Mouse (Mus musculus) brain, adult 10 weeks (tissue): ENCODE data around the gene Ppt2. TPM values are rescaled to one million over a fixed set of nuclear protein-coding genes. Genes with fewer than 3 reads are reported as not detected.

ENCODE experiments used
- polyA plus RNA-seq: library from polyadenylated mRNA; stranded (reverse); fragments of 350-450 nt; fragmentation: Illumina TruSeq; extraction: RNeasy Lipid Tissue Mini Kit (QIAGEN cat#74804); gene quantifications from one replicate; pipeline ENCODE4 v1.2.3, GENCODE M21; 2015; ENCODE audit warnings: low read depth, low replicate concordance

Gene Ppt2
- polyA plus RNA-seq: 37.7 TPM

DNA sequence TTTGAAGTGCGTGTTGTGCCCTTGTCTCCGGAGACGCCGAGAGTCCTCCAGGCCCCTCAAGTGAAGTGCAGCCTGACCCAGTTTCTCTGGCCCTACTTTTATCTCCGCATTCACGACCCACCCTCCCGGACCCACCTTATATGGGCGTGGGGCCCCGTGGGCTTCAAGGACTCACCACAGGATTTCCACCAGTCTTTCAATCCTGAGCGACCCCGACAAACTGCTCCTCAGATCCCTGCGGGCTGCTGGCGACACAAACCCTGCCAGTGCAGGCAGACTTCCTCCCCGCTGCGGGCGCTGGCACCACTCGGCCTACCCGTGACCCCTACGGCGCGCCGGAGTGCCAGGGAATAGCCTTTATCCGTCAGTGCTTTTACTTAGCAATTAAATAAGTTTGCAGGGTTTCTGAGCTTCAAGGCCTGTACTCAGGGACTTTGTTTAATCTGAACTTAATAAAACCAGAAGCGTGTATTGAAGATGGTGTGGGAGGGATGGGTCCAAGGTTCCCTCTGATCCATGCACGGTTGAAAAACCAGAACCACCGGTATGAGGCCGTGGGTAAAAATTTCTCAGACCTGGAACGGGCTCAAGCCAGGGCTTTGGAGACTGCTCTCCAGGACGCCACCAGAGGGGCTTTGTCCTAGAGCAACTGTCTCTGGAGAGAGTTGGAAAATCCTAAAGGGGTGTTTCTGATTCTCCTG lies at the start of gene Ppt2:
TSS of gene Ppt2 (minus strand) at position 568 of the 701 bp plus-strand sequence.

DNA sequence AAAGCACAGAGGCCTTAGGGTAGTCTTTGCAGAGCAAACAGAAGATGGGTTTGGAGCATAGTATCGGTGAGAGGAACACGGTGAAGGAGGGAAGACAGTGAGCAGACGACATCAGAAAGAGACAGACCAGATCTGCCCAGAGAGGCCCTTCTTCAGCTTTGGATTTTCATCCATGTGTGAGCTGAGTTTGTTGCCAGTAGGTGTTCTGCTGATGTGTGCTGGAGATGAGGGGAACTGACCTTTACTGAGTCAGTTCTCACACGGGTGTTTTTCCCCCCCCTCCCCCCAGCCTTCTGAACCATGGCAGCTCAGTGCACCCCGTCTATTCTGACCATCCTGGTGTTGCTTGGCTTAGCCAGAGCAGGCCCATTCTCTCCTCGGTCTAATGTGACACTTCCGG lies 41.9 kb upstream of the Ppt2 start, which contains the start of gene Tnxb:
TSS of gene Tnxb (plus strand) at position 301 of the 400 bp plus-strand sequence.

DNA sequence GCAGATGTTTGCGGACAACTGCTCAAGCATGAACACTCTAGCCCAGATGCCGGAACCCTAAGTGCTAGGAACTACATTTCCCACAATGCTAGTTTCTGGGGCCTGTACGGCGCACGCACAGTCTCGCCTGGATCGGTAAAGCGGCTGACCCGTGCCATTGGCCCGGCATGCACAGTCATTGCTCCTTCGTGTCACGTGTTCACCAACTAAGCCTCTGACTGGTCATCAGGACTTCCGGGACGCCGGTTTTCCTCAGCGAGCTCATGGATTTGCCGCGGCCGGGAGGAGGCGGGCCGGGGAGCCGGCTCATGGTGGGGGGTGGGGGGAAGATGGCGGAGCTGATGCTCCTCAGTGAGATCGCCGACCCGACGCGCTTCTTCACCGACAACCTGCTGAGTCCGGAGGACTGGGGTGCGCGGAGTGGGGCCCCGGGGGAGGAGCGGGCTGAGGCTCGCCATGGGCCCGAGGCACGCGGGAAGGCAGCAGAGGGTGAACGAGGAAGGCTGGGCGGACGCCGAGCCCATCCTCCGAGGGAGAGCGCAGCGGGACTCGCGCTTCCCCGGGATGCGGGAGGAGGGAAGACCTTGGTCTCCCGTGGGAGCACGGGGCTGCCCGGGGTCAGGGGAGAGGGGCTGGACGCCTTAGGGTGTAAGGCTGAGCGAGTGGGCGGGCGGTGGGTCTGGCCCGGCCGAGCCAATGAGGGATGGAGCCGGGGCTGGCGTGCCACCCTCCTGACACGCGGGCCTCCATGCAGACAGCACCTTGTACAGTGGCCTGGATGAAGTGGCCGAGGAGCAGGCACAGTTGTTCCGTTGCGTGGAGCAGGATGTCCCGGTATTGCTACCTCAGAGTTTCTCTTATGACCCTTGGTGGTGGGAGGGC lies 18.8 kb upstream of the Ppt2 start, which contains the start of gene Atf6b:
TSS of gene Atf6b (plus strand) at position 241 of the 882 bp plus-strand sequence.

DNA sequence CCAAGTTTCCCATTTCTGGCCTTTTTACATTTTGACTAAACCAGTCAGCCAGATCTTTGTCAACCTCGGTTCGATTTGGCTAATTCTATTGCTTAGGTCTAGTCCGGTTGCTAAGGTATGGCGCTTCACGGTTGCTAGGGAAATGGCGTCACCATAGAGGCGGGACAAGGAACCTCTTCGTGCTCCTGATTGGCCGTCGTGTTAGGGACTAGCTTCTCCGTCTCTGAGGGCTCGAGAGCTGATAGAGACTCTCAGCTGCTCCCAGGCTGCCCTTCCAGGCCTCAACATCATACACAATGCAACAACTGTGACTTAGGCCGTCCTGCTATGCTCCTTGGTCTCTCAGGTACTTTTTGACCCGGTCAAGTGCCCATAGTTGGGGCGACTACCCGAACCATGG lies 16.3 kb upstream of the Ppt2 start, which contains the start of gene Fkbpl:
TSS of gene Fkbpl (plus strand) at position 157 of the 400 bp plus-strand sequence.

DNA sequence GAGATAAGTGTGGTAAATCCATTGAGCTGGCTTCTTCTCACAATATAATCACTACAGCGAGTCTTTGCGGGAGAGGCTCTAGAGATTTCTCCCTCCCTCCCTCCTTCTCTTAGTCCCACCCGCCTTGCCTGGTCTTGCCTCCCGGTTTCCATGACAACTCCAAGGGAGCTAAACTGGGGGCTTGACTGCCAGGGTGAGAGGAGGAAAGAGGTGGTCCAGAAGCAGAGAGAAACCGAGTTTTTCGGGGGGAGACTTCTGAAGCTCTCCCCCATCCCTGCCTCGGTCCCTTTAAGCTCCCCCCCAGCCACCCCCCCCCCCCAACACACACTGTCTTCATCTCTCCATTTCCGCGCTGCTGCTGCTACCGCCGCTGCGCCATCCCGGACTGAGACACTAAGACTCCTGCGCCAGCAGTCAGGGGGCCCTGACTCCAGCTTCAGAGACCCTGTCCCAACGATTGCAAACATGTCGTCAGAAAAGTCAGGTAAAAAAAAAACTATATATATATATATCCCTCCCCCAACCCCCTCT lies 976 bp upstream of the Ppt2 start, which contains the start of gene Prrt1:
TSS of gene Prrt1 (plus strand) at position 313 of the 531 bp plus-strand sequence.

DNA sequence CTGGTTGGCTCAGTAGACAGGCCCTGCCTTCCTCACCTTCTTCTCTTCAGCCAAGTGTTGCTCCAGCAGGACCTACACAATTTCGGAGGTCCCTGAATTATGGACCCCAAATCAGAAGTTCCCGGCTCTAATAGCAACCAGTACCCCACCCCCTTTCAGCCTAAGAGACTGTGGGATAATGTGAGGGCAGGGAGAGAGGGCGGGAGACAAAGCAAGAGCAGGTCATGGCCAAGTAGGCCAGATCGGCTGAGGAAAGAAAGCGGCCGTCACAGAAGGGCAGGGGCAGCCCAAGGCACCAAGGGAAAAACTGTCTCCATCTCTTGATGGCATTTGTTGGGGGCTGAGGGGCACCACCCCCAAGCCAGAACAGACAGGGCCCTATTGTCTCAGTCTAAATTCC lies 12.4 kb downstream of the Ppt2 start, which contains the start of gene Egfl8:
TSS of gene Egfl8 (minus strand) at position 101 of the 400 bp plus-strand sequence.

DNA sequence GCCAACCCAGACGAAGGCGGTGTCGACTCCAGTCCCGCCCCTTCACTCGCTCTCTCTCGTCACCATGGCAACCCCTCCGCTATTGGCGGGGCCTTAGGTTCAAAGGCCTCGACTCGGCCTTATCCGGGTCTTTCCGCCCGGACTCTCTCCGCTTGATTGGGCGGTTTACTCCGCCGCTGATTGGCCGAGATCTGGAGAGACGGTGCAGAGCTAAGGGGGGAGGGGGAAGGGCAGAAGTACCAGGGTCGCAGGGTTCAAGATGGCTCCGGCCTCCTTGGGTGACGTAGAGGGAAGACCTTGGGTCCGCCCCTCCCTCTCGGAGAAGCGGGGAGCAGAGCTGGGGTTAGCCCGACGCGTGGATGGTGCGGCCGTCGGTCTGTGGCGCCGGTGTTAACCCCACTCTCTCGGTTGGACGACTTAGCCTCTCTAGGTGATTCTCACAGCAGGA lies 24.2 kb downstream of the Ppt2 start, which contains the start of gene Agpat1:
TSS of gene Agpat1 (plus strand) at position 202 of the 448 bp plus-strand sequence.

DNA sequence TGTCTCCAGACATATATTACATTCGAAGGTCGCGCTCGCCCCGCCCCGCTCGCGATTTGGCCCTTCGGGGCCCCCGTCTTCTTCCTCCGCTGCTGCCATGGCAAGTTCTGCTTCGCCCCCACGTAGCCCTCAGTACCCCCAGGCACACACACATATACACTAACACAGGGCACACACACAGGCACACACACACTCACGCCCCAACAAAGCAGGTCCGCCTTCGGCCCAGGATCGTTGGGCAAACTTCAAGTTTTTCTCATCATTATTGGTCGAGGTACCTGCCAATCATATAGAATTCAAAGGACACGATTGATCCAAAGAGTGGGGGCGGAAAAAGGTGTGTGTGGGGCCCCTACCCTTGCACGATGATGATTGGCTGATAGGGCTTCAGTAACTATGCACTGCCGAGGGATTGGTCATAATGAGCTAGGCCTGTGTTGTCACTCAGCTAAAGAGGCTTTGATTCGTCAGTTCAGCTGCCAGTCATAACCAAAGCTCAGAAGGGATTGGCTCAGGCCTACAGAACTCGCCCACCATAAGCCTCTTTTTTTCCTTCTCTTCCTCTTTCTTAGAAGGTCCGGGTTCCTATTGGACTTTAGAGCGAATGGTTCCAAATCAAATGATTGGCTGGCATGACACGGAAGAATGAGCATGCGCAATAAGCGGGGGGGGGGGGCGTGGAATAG lies 24.8 kb downstream of the Ppt2 start, which contains the start of gene Rnf5:
TSS of gene Rnf5 (minus strand) at position 316 of the 686 bp plus-strand sequence.

DNA sequence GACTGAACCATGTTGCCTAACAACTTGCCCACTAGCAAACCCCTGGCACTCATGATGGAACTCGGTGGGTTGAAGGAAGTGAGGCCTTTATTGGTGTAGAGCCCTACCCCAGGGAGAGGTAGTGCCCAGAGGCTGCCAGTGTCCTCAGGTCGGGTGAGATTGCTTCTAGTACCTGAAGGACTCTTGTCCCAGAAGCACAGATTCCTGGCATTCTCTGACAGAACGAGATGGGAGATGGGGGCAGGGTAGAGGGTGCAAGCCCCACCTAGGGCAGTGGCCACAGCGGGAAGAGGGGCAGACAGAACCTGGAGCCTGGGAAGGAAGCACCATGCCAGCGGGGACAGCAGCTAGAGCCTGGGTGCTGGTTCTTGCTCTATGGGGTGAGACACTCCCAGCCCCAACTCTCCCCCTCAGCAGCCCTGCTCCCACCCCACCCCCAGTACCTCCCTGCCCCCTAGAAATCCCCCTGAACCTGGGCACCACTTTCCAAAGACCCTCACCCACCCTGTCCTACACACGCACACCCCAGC lies 30.7 kb downstream of the Ppt2 start, which contains the start of gene Ager:
TSS of gene Ager (plus strand) at position 297 of the 530 bp plus-strand sequence.

DNA sequence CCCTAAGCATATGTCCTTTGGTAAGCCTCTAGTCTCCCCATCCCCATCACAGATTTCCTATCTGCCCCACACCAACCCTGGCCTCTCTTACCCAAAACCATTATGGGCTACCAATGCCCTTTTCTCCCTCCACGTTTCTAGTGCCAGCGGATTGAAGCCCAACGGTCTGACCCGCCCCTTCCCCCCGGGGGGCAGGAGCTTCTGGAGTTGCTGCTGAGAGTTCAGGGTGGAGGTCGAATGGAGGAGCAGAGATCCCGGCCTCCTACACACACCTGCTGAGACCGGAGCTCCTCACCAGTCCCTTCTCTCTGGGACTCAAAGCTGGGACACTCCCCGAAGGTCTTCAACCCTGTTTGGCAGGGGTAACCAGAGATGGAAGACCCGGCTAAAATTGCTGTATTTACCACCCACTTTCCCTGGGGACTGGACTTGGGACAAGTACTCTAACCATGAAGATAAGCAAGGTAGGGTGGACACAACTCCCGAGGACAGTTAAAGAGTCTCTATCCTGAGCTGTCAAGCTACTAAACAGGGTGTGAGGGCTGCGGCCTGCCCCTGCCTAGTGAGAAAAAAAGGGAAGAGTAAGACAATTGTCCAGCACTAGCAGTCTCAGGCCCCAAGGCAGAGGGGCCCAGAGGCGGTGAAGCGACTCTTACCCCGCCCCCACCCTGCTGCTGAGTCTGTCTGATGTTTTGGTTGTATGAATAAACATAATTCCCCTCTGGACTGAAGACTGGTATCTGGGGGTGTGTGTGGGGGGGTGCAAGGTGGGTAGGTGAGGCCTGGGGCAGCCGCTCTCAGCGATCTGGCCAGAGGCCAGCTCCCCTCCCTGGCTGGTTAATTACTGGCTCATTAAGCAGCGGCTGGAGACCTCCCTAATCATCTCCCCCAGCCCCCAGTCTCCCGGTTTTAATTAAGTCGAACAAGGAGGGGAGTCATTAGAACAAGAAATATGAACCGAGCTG lies 37.0 kb downstream of the Ppt2 start, which contains the start of gene Pbx2:
TSS of gene Pbx2 (plus strand) at position 238 of the 965 bp plus-strand sequence.

DNA sequence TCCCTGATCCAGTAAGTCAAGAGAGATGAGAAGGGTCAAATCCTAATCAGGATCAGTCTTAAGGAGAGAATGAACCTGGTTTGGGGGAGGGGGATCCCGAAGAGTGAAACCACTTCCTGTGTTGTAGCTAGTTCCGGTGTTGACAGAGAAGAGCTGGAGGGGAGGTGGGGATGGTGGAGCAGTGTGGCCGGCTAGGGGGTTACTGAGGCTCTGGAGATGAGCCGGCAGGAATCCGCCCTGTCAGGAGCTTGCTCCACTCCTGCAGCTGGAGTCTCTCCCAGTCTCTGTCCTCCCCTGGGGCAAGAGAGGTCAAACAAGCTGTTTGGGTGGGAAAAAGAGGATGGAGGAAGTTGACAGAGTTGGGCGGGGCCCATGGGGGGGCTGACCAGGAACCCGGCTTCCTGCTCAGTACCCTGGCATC lies 38.6 kb downstream of the Ppt2 start, which contains the start of gene Gpsm3:
TSS of gene Gpsm3 (plus strand) at position 126 of the 421 bp plus-strand sequence.

Other genes with a start within 250 kb of the Ppt2 start
- gene BC051142, start 229.7 kb downstream of the Ppt2 start, polyA plus RNA-seq: 4.6 TPM
- not detected for gene Btnl4, start 151.2 kb downstream of the Ppt2 start, polyA plus RNA-seq
- gene Btnl6, start 111.2 kb downstream of the Ppt2 start, polyA plus RNA-seq: not detected
- gene Notch4, start 64.2 kb downstream of the Ppt2 start, polyA plus RNA-seq: 2.6 TPM
- 3.5 TPM for gene Gpsm3, start 38.7 kb downstream of the Ppt2 start, polyA plus RNA-seq
- gene Pbx2, start 37.2 kb downstream of the Ppt2 start, polyA plus RNA-seq: 44.5 TPM
- 0.58 TPM for gene Ager, start 30.6 kb downstream of the Ppt2 start, polyA plus RNA-seq
- 111 TPM for gene Rnf5, start 24.8 kb downstream of the Ppt2 start, polyA plus RNA-seq
- gene Agpat1, start 24.2 kb downstream of the Ppt2 start, polyA plus RNA-seq: 124 TPM
- gene Egfl8, start 12.5 kb downstream of the Ppt2 start, polyA plus RNA-seq: 3.2 TPM
- 123 TPM for gene Prrt1, start 1.0 kb upstream of the Ppt2 start, polyA plus RNA-seq
- 12.5 TPM for gene Fkbpl, start 16.3 kb upstream of the Ppt2 start, polyA plus RNA-seq
- 54.8 TPM for gene Atf6b, start 18.6 kb upstream of the Ppt2 start, polyA plus RNA-seq
- 0.86 TPM for gene Tnxb, start 42.0 kb upstream of the Ppt2 start, polyA plus RNA-seq
- 10.9 TPM for gene C4b, start 115.4 kb upstream of the Ppt2 start, polyA plus RNA-seq
- not detected for gene Cyp21a1, start 176.1 kb upstream of the Ppt2 start, polyA plus RNA-seq
- gene Stk19, start 208.4 kb upstream of the Ppt2 start, polyA plus RNA-seq: 67.9 TPM
- gene Dxo, start 208.5 kb upstream of the Ppt2 start, polyA plus RNA-seq: 37.4 TPM
- 47.0 TPM for gene Skiv2l, start 221.7 kb upstream of the Ppt2 start, polyA plus RNA-seq
- 35.3 TPM for gene Nelfe, start 221.9 kb upstream of the Ppt2 start, polyA plus RNA-seq
- 0.31 TPM for gene Cfb, start 234.0 kb upstream of the Ppt2 start, polyA plus RNA-seq